Mouse (Mus musculus) thymus, adult 2 months (tissue): ENCODE results near the gene Sall1. TPM values are rescaled to one million over a fixed set of nuclear protein-coding genes. Genes with fewer than 3 reads are reported as not detected.

Experiments
- DNase-seq: peaks from one replicate; pipeline ENCODE4 v3.0.0; 2021
- H3K27ac ChIP-seq: fragments of 200-500 bp; 2 replicates; pipeline ENCODE4 v1.5.1; 2012; ENCODE audit warnings: low read length, control low read depth; ENCODE audit not compliant: control insufficient read depth, insufficient read depth
- H3K27me3 ChIP-seq: fragments of 200-500 bp; 2 replicates; pipeline ENCODE4 v1.6.1; 2012; ENCODE audit warnings: mild to moderate bottlenecking, low read length, moderate library complexity, mixed read lengths; ENCODE audit not compliant: control insufficient read depth, insufficient read depth
- H3K36me3 ChIP-seq: fragments of 200-500 bp; 2 replicates; pipeline ENCODE4 v1.6.1; 2012; ENCODE audit warnings: mild to moderate bottlenecking, low read length, moderate library complexity; ENCODE audit not compliant: control insufficient read depth, insufficient read depth
- H3K4me1 ChIP-seq: fragments of 200-500 bp; replicated peaks from 2 replicates; pipeline ENCODE4 v1.6.1; 2012; ENCODE audit warnings: low read length; ENCODE audit not compliant: control insufficient read depth, insufficient read depth
- H3K4me3 ChIP-seq: fragments of 200-500 bp; 2 replicates; pipeline ENCODE4 v1.5.1; 2012; ENCODE audit warnings: mild to moderate bottlenecking, low read length, control low read depth, moderate library complexity; ENCODE audit not compliant: control insufficient read depth, insufficient read depth
- CTCF ChIP-seq: fragments of 200-500 bp; IDR thresholded peaks from 2 replicates; pipeline ENCODE4 v1.5.1; 2012; ENCODE audit warnings: mild to moderate bottlenecking, control low read depth, low read length, moderate library complexity, borderline replicate concordance; ENCODE audit not compliant: control insufficient read depth, poor library complexity, insufficient read depth; ENCODE audit errors: extremely low read depth
- POLR2A ChIP-seq: fragments of 200-500 bp; IDR thresholded peaks from 2 replicates; pipeline ENCODE4 v1.6.1; 2012; ENCODE audit warnings: mild to moderate bottlenecking, low read length, control low read depth, moderate library complexity; ENCODE audit not compliant: control insufficient read depth, poor library complexity, insufficient read depth; ENCODE audit errors: extremely low read depth
- WGBS: fragments of 180-500 bp; shearing (Covaris S2); methylation state at CpG from one replicate; pipeline ENCODE4 v1.1.7; 2018; 5-methylcytosine and 5-hydroxymethylcytosine counted together
- polyA plus RNA-seq: library from polyadenylated mRNA; depleted of rRNA; stranded (reverse); fragments of >200 nt; gene quantifications from 2 replicates; pipeline ENCODE4 v1.2.3, GENCODE M21; 2012

Gene Sall1
- polyA plus RNA-seq, 1 experiment = 0.03 TPM

DNA sequence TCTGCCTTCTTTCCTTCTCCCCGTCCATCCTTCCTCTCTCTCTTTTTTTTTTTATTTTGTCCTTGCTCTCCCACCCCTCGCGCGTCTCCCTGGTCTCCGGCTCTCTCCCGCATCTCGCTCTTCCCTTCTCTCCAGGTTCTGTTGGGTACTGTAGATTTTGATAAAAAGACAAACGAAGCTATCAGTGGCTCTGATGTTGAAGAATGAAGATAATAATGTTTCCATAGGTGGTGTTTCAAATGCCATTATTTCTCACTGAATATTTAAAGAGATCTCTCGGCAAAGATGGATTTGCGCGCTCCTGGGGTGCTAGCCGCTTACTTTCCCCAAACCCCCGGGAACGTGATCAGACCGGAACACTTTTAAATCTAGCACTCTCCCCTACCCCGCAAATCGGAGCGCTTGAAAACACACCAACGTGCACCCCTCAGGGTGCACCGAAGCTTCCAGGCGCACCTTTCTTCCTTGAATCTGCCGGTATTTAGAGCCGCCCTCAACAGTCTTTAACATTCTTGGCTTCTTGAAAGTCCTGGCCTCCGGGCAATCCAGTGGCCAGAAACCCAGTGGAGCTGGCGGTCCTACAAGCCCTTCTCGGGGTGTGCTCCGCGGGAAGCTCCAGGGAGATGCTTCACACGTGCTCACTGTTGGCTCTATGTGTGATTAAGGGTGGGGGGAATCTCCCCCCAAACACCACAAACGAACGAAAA lies 702 bp upstream of the Sall1 start:
- Histone ChIP-seq H3K4me3 (no peak overlapping the region), H3K36me3 (no peaks in the 10 kb centered on the region), H3K27me3 (peaks cover 14% of the 10 kb centered on the region), H3K4me1 (no peaks in the 10 kb centered on the region), H3K27ac (no peak overlapping the region)
- WGBS = 6% methylated on average over 31 of the region's 31 CpGs
- no peak for TF ChIP-seq CTCF
- no peak for TF ChIP-seq POLR2A
- no peak for DNase-seq

GRCm38 (mm10) chr8:89043371-89043841 lies 556 bp downstream of the Sall1 start:
- H3K27ac ChIP-seq = no peak overlapping the region
- H3K27me3 ChIP-seq = peaks cover 14% of the 10 kb centered on the region
- DNase-seq = no peak
- H3K4me3 ChIP-seq = no peak overlapping the region
- TF ChIP-seq CTCF (no peak), POLR2A (no peak)
- WGBS = 8% methylated on average over 32 of the region's 32 CpGs
- H3K4me1 ChIP-seq = no peaks in the 10 kb centered on the region
- H3K36me3 ChIP-seq = no peaks in the 10 kb centered on the region

GRCm38 (mm10) chr8:89042560-89043370 lies 1.2 kb downstream of the Sall1 start:
- no peak for DNase-seq
- peaks cover 14% of the 10 kb centered on the region for H3K27me3 ChIP-seq
- no peak overlapping the region for H3K27ac ChIP-seq
- H3K36me3 ChIP-seq = no peaks in the 10 kb centered on the region
- no peak overlapping the region for H3K4me3 ChIP-seq
- 2% methylated on average over 67 of the region's 80 CpGs for WGBS
- no peak for TF ChIP-seq POLR2A
- no peak for TF ChIP-seq CTCF
- H3K4me1 ChIP-seq = no peaks in the 10 kb centered on the region

DNA sequence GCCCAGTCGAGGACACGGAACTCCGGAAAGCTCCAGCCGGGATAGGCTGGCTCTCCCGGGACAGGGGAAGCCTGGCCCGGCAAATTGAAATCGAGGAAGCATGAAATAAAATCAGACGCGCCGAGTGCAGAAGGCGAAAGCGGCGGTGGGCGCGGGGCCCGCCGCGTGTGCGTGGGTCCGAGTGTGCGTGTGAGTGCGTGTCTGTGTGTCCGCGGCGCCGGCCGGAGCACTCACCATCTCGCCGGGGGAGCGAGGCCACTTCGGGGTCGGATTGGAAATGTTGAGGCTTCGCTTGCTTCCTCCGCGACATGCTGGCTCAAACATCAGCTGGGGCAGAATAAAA lies 1.9 kb downstream of the Sall1 start:
- WGBS = 4% methylated on average over 35 of the region's 35 CpGs
- Histone ChIP-seq H3K4me3 (no peak overlapping the region), H3K27ac (no peak overlapping the region), H3K27me3 (peaks cover 14% of the 10 kb centered on the region), H3K36me3 (no peaks in the 10 kb centered on the region), H3K4me1 (no peaks in the 10 kb centered on the region)
- no peak for DNase-seq
- TF ChIP-seq POLR2A = no peak
- no peak for TF ChIP-seq CTCF

GRCm38 (mm10) chr8:89041421-89042117 lies 2.4 kb downstream of the Sall1 start:
- Histone ChIP-seq H3K27me3 (peaks cover 14% of the 10 kb centered on the region), H3K4me1 (no peaks in the 10 kb centered on the region), H3K4me3 (no peak overlapping the region), H3K27ac (no peak overlapping the region), H3K36me3 (no peaks in the 10 kb centered on the region)
- TF ChIP-seq POLR2A (no peak), CTCF (no peak)
- no peak for DNase-seq
- WGBS = 4% methylated on average over 55 of the region's 55 CpGs

- H3K27me3 ChIP-seq = peaks cover 10% of the 10 kb centered on the region
- H3K27ac ChIP-seq = no peak overlapping the region
- WGBS = 9% methylated on average over 40 of the region's 40 CpGs
- no peak overlapping the region for H3K4me3 ChIP-seq
- DNase-seq = no peak
- H3K4me1 ChIP-seq = no peaks in the 10 kb centered on the region
- TF ChIP-seq CTCF = no peak
- no peak for TF ChIP-seq POLR2A
- H3K36me3 ChIP-seq = no peaks in the 10 kb centered on the region
These were observed 3.1 kb downstream of the Sall1 start for GRCm38 (mm10) chr8:89040751-89041420.
